Mouse (Mus musculus) cerebellum, adult (tissue): ENCODE measurements at regions not wholly inside any gene's neighbourhood (a gene's known extent, or its start where the extent isn't known, plus 50 kb on each side); places are given as distances from the start of the nearest gene placed in this dataset.

Experiments
- ATAC-seq: cut with Nextera tagmentation; 2 replicates; pipeline ENCODE4 v1.9.2; 2017; ENCODE audit warnings: mild to moderate bottlenecking, moderate library complexity, mixed read lengths; ENCODE audit not compliant: insufficient number of reproducible peaks, low FRiP score, low TSS enrichment

DNA sequence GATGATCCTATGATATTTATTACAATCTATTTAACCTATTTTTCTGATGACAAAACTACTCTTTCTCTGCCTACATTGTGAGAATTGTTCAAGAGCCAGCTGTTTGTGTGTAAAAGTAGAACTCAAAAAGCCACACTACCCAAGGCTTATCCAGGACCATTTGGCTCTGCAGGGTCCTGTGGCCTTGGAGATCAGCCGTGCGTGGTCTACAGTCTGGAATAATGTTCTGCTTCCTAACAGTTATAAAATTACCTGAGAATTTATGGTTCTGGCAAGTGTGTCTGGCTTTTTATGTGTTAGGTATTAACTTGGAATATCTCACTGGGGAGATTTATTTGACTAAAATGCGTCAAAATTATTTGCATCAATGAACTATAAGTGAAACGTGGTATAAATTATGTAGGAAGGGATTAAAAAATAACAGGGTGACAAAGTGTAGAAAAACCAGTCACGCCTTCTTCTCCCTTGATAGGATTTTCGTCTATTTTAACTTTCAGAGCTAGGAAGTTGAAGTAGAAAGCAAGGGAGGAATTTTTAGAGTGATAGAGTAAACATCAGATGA lies 1789.0 kb upstream of the Gm7489 start:
- ATAC-seq: no peak

DNA sequence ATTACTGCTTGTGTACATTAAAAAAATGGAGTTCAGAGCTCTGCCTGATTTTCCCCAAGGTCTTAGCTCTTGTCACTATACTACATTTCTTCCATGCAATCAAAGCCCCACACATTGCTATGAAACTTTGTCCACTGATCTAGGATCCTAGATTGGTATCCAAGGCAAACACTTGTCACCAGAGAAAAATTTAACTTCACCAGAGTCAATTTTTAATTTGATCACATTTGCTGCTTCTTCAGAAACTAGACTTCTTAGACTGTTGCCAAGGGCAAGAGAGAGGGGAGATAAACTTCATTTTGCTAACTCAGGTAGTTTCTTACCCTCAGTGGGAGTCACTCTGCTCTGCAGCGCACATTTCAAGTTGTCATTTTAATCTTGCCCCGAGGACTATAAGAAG lies 1775.9 kb upstream of the Gm7489 start:
- no peak for ATAC-seq

DNA sequence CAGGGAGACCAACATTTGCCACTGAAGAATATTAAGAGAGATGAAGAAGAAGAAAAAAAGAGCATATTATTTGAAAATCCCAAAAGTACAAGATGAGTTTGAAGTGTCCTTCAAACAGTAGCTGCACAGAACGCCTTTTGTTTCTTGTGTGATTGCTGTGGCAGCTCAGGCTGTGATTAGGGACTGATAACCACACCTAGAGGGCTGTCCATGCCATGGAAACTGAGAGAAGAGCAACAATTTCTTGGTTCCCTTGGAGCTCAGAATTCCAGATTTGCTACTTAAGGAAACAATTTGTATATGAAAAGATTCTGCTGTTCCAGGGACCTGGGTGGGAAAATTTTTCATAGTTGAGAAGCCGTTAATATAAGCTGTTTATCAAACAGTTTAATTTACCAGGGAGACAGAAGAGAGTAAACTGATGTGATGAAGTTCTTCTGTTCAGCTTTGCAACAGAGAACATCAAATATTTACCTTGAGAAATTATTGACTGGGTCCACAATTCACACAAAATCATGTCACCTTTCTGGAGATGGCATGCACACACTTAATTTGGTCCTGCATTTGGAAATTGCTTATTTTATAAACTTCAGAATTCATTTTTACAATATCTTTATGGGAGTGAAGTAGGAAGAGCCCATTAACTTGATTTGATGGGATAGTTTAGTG lies 1770.2 kb upstream of the Gm7489 start:
- ATAC-seq: no peak

DNA sequence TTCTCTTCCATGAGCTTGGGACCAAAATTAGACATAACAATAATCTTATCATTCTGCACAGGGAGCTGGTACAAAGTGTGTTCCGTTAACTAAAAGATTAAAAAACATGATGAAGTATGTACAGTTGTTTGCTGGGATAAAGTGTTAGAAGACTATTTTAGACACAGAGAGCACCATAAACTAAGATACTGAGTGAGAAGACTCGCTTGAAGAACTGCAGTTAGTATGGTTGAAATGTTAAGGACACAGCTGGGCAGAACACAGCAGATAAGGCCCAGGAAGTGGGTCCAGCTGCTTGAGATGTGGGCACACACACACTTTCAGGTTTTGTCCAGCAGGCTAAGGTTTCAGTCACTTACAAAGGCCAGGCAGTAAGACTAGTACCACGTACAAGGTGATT lies 1748.0 kb upstream of the Gm7489 start:
- ATAC-seq: no peak

DNA sequence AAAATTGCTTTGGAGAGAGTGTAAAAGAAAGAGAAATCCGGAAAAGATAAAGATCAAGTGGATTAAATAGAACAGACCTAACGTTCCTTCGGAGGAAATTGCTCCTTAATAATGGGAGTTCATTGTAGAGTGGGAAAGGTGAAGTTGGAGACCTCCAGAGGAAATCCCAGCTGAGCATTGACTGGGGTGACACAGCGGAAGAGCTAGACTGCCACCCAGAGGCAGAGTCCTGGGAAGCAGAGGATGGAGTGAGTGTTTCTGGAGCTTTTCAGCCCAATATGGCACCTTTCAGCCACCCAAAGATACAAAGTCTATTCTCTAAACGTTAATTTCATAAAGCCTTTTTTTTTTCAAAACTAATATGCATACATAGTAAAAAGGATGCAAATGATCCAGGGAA lies 1731.3 kb upstream of the Gm7489 start:
- ATAC-seq: peak; percentile 29; the same call in 1 of the 2 replicates

DNA sequence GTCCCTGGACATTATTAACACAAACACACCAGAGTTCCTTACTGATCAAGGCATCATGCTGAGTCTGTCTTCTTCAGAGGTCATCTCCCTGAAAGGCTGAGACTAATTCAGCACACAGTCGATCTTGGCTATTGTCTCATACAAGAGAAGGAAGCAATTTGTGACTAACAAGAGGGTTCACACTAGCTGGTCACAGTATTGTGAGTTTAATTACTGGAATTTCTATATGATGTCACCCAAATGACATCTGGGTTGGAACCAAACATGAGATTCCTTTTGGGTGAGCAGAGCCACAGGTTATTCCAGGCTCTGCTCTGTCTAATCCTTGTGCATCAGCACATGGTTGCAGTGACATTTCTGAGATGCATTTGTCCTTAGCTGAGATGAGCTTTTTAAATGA lies 1728.9 kb upstream of the Gm7489 start:
- ATAC-seq: no peak

DNA sequence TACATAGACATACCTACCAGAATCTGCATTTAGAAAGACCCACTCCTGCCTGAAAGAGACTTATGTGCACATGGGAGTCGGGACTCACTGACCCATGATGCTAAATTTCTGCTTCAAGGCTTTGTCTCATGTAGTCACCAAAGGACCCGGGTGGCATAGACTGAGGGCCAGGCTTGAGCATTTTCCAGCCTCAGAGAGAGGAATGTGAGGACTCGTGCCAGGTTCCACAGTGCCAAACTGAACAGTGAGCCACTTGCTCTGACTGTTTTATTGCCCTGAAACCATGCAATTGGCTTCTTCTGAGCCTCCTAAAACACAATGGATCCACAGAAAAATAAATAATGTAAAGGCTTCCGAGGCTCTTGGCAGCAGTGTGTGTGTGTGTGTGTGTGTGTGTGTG lies 1727.9 kb upstream of the Gm7489 start:
- ATAC-seq: peak; percentile 37

DNA sequence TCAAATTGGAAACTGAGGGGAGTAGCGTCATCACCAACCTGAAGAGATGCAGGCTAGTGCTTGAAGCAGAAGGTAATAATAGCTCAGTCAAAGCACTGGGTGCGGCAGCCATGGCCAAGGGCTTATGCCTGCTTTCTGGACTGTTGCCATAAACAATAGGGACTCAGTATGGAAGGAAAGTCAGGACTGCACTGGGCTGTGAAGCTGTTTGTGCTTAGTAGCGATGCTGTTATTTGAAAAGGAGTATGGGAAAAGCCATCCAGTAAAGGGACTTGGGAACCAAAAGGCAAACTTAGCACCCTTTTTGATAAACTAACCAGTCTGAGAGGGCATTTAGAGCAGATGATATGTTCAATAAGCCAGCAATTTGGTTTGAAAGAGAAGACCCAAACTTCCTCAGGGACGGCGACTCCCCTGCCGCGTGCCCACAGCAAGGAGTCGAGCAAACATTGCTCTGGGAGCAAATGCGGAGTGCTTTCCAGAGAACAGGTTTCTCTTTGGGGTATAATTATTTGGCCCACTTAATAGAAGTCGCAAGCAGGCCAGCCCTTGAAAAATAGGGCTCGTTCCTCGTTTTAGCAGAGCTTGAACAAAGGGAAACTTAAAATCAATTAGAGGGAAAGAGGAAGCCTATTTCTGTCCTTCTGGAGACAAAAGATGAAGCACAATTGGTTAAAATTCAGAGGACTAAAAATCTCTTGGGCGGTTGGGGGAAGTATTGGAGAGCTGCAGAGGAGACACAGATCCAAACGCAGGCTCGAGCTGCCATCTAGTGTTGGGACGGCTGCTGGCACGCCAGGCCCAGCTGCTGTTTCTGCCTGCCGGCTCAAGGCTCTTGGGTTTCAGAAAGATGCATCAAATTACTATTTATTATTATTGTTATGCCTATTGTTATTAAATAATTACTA lies 1724.3 kb upstream of the Gm7489 start:
- ATAC-seq: peak; percentile 69

DNA sequence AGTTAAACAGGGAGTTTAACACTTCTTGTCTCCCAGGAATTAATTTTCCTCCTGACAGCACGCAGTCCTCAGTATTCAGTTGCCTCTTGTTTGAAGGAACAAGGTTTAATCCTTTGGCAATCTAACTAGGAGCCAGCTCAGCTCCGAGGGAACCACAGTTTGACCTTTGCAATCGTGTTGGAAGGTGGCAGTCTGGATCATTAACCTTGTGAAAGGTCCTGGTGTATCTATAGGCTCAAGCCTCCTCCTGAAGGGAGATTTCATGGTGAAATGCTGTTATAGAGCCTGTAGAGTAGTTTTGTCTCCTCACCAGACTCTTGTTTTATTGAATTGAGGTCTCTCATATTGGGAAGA lies 1723.6 kb upstream of the Gm7489 start:
- 0 out of 2 replicates have a peak, but pooled peaks have one; percentile 5 for ATAC-seq

DNA sequence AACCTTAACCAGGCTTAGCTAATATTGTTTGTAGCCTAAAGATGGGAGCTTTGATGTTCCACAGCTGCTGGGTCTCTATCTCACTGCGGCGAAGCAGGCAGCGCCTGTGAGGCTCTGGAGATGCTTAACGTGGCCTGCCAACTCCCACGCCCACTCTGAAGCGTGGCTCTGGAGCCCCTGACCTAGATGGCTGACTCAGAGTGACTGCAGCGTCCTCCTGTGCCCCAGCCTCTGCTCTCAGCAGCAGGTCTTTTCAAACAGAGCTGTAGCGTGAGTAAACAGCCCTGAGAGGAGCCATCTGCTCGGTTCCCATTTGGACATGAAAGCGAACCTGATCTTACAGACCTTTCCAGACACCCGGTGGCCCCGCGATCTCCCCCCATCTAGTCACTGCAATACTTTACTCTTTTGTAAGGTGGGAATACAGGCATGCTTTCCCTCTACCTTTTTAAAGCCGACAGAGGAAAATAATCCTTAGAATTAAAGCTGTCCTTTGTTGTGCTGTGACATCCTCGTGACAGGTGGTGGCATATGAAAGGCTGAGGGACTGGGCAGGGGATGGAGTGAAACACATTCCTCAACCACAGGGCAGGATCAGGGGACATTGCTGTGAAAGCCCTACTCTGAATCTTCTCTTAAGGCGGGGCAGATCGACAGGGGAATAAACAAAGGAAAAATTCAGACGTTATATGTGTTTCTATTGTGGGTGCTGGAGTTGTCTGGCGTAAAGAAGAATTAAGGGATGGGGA lies 1723.0 kb upstream of the Gm7489 start:
- peak; percentile 81 for ATAC-seq

DNA sequence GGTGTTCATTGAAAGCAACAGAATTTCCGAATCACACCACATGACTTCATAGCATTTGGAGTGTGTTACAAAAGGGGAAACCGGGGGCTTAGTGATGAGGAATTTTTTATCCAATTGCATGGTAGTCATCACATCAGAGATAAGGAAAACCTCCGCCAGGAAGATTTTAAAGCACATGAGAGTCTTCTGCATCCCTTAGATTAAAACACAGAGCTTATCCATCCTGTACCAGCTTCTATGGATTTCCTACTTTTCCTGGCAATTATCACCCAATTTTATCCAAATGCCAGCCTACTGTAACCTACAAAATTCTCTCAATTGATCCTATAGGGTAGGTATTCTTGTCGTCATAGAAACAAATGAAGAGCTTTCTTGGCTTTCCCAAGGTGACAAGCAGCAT lies 1718.6 kb upstream of the Gm7489 start:
- ATAC-seq: no peak

DNA sequence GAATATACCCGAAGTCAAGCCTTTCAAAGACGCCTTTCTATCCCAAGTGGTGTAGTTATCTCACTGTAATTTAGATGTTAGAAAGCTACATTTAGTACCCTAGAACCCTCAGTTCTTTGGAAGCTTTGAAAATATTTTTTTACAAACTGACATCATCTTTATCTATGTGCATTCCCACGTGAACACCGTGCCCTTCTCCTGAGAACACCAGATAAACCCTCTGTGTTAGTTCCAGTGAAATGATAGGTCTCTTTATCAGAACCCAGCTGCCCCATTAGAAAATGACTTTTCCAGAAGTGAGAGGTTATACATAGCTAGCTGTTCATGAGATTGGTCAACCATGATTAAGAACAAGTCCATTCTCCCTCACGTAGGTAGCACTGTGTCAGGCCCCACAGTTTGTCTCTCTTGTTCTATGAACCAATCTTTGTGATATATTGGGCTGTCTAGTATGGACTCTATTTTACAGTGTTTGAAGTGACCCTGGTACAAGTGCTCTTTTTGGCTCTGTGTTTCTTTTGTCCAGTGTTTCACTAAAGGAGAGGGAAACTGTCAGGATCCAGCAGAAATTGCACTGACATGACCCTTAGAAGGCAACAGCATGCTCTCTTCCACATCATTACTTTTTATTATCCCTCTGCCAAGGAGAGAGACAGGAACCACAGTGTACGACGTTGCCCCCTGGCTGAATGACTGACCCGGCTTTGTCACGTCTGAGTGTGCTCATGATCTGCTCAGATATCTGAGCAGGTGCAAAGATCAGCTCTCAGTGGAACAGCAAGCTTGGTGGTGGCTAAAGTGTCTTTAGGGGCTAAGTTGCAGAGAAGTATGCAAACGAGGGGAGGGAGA lies 1717.9 kb upstream of the Gm7489 start:
- peak; percentile 32; the same call in 1 of the 2 replicates for ATAC-seq

DNA sequence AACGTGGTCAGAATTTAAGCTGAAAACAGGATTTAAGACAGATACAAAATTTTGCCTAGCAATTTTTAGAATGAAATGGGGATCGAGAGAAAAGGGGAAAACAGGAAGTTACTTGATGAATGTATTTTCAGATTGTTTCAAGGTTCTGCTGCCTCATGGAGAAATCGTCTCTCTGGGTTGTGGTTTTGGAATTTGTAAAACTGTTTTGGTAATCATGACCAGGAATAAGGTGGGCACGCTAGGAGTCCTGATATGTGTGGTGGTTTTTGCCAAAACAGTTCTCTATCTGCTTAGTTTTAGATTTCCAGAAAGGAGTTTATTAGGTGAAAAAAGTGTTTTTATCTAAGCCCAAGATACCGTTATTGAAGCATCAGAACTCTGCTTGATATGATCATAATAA lies 1716.9 kb upstream of the Gm7489 start:
- no peak for ATAC-seq

DNA sequence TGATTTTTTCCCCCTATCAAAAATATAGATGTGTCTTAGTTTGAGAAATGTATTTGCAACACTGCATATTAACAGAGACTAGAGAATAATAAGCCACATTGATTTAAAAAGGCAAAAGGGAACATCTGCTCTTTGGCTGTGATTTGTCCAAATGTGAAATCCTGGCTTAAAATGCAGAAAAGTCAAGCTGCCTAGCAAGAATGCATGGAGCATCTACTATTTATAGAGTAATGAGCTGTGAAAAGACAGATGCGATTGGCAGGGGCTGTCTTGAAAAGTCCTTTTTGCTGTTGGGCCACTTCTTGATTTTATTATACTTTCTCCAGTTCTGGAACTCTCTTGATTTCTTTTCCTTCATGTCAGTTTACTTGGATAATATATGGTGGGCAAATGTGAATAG lies 1707.8 kb upstream of the Gm7489 start:
- no peak for ATAC-seq

DNA sequence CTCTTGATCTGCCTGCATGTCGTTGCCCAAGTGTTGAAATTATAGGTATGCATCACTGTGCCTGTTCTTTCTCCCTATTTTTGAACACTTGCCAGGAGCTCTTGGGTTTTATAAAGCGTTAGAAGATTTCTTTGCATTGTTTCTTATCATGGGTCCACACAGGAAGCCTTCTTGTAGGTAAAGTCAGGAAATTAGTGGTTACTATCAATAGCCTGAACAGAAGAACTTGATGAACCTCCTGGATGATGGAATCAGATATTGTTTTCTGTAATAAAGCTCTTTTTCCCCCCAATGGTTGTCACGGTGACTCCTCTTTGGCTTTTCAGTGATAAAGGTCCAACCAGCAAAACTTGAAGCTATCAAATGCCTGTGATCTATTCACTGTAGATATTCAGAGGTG lies 1706.0 kb upstream of the Gm7489 start:
- ATAC-seq: no peak

DNA sequence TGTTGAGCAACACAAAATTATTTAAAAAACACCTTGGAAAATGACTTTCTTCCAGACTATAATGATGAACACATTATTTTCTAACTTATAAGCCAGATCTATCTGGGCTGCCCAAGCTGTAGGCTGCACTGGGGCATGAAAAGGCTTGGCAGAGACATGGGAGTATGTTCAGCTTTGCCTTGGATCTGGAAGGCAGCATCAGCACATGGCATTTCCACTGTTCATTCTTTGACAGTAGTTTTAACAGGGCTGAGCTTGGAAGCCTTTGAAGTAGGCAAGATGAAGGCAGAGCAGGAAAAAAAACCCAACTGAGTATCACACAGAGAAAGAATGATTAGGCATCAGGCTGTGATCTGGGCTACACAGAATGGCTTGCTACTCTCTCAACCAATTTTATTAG lies 1705.3 kb upstream of the Gm7489 start:
- ATAC-seq: peak; percentile 70; the same call in 1 of the 2 replicates

DNA sequence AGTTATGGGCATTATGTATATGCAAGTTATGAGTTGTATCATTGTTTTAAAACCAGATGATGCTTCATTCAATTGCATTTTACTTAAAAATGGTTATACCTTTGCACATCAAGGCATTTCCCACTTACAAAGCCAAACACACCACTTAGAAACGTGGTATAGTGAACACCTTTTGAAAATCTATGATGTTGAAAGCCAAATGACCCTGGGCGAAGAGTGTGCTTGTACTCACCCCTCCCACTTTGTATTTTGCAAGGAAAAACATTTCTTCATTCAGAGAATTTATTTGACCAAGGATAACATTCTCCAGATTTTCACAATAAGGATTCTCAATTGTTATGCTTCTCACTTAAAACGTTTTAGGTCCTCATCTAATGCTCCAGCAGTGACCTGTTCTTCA lies 1693.5 kb upstream of the Gm7489 start:
- no peak for ATAC-seq

DNA sequence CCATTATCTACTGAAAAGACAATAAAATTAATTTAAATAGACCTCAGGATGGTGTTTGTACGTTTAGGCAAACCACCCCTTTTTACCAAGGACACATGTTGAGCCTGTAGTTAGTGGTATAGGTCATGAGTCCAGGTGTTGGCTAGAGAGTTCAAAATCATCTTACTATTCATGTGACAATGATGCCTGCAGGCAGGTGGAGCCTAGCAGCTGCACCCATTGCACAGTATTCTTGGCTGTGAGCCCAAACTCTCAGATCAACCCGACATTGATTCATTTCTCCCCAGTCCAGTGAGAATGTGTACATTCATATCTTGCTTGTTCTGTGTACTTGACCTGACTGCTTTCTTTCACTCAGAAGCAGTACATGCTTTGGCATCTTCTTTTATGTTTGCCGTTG lies 1677.4 kb upstream of the Gm7489 start:
- ATAC-seq: no peak

DNA sequence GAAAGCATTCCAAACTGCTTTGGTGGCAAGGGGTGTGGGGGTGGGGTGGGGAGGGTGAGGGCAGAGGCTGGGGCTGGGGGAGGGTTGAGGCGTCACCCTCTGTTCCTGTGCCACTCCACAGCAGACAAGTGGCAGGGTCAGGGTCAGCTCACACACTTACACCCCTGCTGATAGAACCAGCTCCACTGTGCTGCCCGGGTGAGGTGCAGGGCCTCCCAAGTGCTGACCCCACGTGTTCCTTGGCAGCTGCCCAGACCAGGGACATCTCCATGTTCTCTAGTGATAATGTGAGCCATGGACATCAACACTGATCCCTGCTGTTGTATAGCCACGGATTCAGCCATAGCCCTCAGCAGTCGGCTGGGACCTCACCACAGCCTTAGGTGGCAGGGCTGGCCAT lies 1652.3 kb upstream of the Gm7489 start:
- no peak for ATAC-seq

DNA sequence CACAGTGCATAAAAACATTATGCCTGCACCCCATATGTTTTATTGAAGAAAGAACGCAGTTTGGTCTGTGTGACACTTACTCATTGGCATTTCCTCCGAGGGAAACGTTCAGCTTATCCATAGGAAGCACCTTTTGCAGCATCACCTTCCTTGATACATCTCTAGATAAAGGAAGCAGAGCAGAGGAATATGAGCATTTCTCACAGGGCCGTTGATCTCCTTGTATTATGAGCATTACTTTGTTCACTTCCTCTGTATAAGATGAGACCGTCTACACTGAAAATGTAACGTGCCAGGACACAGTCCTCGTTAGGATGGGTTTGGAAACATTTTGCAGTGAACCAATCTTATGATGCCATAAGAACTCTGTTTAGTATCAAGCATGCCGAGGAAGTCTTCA lies 1648.5 kb upstream of the Gm7489 start:
- ATAC-seq: no peak
